Mouse (Mus musculus) thymus, adult 2 months (tissue): ENCODE measurements around the gene Gm9857. TPM values are rescaled to one million over a fixed set of nuclear protein-coding genes. Genes with fewer than 3 reads are reported as not detected.
A peak's percentile ranks its signal among the peaks of the same experiment; 100 is the strongest.

Experiments used
- DNase-seq: peaks from one replicate; pipeline ENCODE4 v3.0.0; 2021
- H3K27ac ChIP-seq: fragments of 200-500 bp; 2 replicates; pipeline ENCODE4 v1.5.1; 2012; ENCODE audit warnings: low read length, control low read depth; ENCODE audit not compliant: control insufficient read depth, insufficient read depth
- H3K27me3 ChIP-seq: fragments of 200-500 bp; 2 replicates; pipeline ENCODE4 v1.6.1; 2012; ENCODE audit warnings: mild to moderate bottlenecking, low read length, moderate library complexity, mixed read lengths; ENCODE audit not compliant: control insufficient read depth, insufficient read depth
- H3K36me3 ChIP-seq: fragments of 200-500 bp; 2 replicates; pipeline ENCODE4 v1.6.1; 2012; ENCODE audit warnings: mild to moderate bottlenecking, low read length, moderate library complexity; ENCODE audit not compliant: control insufficient read depth, insufficient read depth
- H3K4me1 ChIP-seq: fragments of 200-500 bp; replicated peaks from 2 replicates; pipeline ENCODE4 v1.6.1; 2012; ENCODE audit warnings: low read length; ENCODE audit not compliant: control insufficient read depth, insufficient read depth
- H3K4me3 ChIP-seq: fragments of 200-500 bp; 2 replicates; pipeline ENCODE4 v1.5.1; 2012; ENCODE audit warnings: mild to moderate bottlenecking, low read length, control low read depth, moderate library complexity; ENCODE audit not compliant: control insufficient read depth, insufficient read depth
- CTCF ChIP-seq: fragments of 200-500 bp; IDR thresholded peaks from 2 replicates; pipeline ENCODE4 v1.5.1; 2012; ENCODE audit warnings: mild to moderate bottlenecking, control low read depth, low read length, moderate library complexity, borderline replicate concordance; ENCODE audit not compliant: control insufficient read depth, poor library complexity, insufficient read depth; ENCODE audit errors: extremely low read depth
- POLR2A ChIP-seq: fragments of 200-500 bp; IDR thresholded peaks from 2 replicates; pipeline ENCODE4 v1.6.1; 2012; ENCODE audit warnings: mild to moderate bottlenecking, low read length, control low read depth, moderate library complexity; ENCODE audit not compliant: control insufficient read depth, poor library complexity, insufficient read depth; ENCODE audit errors: extremely low read depth
- WGBS: fragments of 180-500 bp; shearing (Covaris S2); methylation state at CpG from one replicate; pipeline ENCODE4 v1.1.7; 2018; 5-methylcytosine and 5-hydroxymethylcytosine counted together
- polyA plus RNA-seq: library from polyadenylated mRNA; depleted of rRNA; stranded (reverse); fragments of >200 nt; gene quantifications from 2 replicates; pipeline ENCODE4 v1.2.3, GENCODE M21; 2012; rRNA removed

The Gm9857 gene
- polyA plus RNA-seq, result 2.4 and 3.1 TPM in 2 replicates

DNA sequence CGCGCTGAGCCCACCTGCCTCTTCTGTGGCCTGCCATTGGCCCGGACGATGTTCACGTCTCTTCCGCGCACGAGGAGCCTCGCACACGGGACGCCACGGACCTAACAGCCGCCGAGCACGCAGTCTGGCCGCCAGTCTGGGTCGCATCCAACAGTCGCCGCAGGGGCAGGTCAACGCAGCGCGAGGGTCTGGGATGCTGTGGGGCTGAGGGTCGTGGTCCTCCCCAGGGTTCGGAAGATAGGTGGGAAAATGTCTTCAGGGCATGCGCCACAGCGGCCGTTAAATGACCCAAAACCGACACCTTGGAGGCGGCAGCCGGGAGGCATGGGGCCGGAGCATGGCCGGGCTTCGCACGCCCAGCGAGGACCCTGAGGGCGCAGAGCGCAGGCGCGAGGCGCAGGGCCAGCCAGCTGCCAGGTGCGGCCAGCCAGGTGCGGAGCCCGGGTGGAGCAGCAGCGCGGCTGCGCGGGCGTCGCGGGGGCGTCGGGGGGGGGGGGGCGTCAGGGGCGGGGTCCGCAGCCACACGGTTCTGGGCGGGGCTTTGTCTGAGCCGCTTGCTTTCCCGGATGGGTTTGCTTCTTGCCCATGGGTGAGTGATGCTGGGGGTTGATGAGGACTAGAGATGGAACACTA, at the start of gene Gm9857:
Gm9857 (minus strand) TSS at position 445 of the 633 bp plus-strand sequence.
- no peaks in the 10 kb centered on the region for H3K27me3 ChIP-seq
- no peak within 1 kb of the TSS for H3K27ac ChIP-seq
- no peak for TF ChIP-seq CTCF
- no peak for TF ChIP-seq POLR2A
- H3K36me3 ChIP-seq, result no peaks in the 10 kb centered on the region
- WGBS, result 72% methylated on average over 59 of the region's 59 CpGs
- peaks cover 7% of the 10 kb centered on the region; the same call in 1 of the 2 replicates for H3K4me1 ChIP-seq
- peak within 1 kb of the TSS; percentile 36 for H3K4me3 ChIP-seq
- peak; percentile 38 for DNase-seq

- TF ChIP-seq POLR2A (no peak), CTCF (no peak)
- H3K36me3 ChIP-seq, result peaks cover 1% of the 10 kb centered on the region; the same call in 1 of the 2 replicates
- DNase-seq, result no peak
- peaks cover 10% of the 10 kb centered on the region for H3K4me1 ChIP-seq
- no peak overlapping the region for H3K4me3 ChIP-seq
- 86% methylated on average over 12 of the region's 12 CpGs for WGBS
- H3K27ac ChIP-seq, result no peak overlapping the region
- no peaks in the 10 kb centered on the region for H3K27me3 ChIP-seq
Measured at GRCm38 (mm10) chr3:108987009-108987659, 46.9 kb upstream of the Gm9857 start.

DNA sequence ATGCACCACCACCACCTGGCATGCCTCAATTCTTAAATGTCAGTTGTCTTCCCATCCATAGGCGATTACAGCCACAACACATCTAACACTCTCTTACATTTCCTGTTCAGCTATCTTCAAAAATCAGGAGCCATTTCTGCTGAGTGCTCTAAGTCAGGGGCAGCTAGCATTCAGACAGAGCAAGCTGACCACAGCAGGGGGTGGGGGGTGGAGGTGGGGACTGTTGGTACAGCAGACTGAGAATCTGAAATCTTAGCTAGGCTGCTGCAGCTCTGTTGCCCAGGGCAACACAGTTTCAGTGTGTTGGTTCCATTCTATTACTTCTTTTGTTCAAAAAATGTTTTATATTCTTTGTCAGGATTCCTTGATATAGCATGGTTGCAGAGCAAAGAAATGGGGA, 46.3 kb upstream of the Gm9857 start:
- Histone ChIP-seq H3K36me3 (no peaks in the 10 kb centered on the region), H3K27me3 (no peaks in the 10 kb centered on the region), H3K27ac (no peak overlapping the region), H3K4me3 (no peak overlapping the region), H3K4me1 (peaks cover 13% of the 10 kb centered on the region)
- DNase-seq, result no peak
- TF ChIP-seq CTCF (no peak), POLR2A (no peak)
- 20% methylated on average over 1 of the region's 1 CpGs for WGBS

DNA sequence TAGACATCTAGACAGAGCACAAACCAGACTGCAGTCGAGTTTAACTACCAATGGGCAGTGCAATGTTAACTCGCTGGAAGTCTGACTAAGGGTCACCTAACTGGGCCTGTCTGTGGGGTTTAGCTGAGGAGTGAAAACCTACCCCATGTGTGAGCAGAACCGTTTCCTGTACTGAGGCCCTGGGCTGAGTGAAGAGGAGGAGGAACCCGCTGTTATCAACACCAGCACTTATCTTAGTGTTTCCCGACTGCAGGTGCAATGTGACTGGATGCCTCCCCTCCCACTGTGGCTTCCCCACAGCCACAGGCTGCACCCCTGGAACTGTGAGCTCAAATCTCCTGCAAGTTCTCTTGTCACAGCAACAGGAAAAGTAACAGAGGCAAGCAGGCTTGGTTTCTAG, 43.7 kb upstream of the Gm9857 start:
- H3K4me1 ChIP-seq, result peaks cover 13% of the 10 kb centered on the region
- H3K36me3 ChIP-seq, result no peaks in the 10 kb centered on the region
- H3K27ac ChIP-seq, result no peak overlapping the region
- TF ChIP-seq CTCF, result no peak
- TF ChIP-seq POLR2A, result no peak
- no peak overlapping the region for H3K4me3 ChIP-seq
- peak; percentile 51 for DNase-seq
- no peaks in the 10 kb centered on the region for H3K27me3 ChIP-seq
- WGBS, result 26% methylated on average over 5 of the region's 5 CpGs

DNA sequence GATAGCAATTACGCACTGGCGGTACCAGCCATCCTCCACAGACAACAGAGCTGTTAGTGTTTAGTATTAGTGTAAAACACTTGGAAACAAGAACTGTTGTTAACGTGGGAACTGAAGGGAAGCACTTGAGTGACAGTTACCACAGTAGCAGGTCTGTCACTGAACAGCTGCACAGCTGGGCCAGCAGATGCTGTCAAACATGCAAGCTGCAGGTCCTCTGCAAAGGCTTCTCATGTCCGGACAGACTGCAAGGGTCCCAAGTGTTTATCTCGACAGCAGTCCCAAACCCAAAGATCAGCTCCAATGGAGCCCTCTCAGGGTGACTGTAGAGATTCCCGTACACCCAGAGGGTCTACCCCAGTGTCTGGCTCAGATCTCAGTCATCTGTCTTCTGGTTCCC, 41.7 kb upstream of the Gm9857 start:
- H3K27ac ChIP-seq, result peak overlapping the region; percentile 40; the same call in 1 of the 2 replicates
- H3K27me3 ChIP-seq, result no peaks in the 10 kb centered on the region
- peak; percentile 27 for DNase-seq
- 45% methylated on average over 6 of the region's 6 CpGs for WGBS
- H3K4me1 ChIP-seq, result peaks cover 13% of the 10 kb centered on the region
- H3K4me3 ChIP-seq, result no peak overlapping the region
- 0 out of 2 replicates have a peak, but pooled peaks cover 3% of the 10 kb centered on the region for H3K36me3 ChIP-seq
- TF ChIP-seq POLR2A, result no peak
- no peak for TF ChIP-seq CTCF

DNA sequence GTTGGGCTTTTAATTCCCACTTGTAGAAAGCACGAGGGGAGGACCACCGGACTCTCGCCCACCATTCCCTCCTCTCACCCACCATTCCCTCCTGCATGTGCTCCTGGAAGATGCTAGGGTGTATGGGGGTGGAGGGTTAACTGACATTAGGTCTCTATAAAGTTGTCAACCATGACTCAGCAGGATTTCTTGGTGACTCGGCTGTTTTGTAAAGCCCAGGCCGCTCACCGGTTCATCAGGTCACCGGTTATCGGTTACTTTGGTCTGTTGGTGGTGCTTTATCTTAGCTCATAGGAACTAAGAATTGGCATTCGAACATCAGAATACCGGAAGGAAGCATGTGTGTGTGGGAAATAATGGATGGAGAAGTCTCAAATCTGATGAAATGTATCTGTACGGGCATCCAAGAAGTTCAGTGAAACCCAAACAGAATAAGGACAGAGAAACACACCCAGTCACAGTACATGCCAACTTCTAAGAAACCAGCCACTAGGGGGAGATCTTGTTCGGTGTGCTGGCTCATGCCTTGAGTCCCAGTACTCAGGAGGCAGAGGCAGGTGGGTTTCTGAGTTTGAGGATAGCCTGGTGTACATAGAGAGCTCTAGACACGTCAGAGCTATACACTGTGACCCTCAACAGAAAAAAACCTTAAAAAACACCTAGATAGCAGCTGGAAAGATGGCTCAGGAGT, 37.2 kb upstream of the Gm9857 start:
- 96% methylated on average over 13 of the region's 13 CpGs for WGBS
- Histone ChIP-seq H3K4me3 (no peak overlapping the region), H3K36me3 (0 out of 2 replicates have a peak, but pooled peaks cover 7% of the 10 kb centered on the region), H3K27me3 (no peaks in the 10 kb centered on the region), H3K27ac (no peak overlapping the region), H3K4me1 (peaks cover 6% of the 10 kb centered on the region)
- peak; percentile 30 for DNase-seq
- TF ChIP-seq CTCF, result no peak
- no peak for TF ChIP-seq POLR2A
